Mouse (Mus musculus) E14TG2a.4 (cell line): ENCODE measurements around the gene Fosl1.

Experiments
- H3K27me3 ChIP-seq: 2 replicates; pipeline ENCODE4 v1.6.1; 2014; ENCODE audit warnings: low read length, control low read depth; ENCODE audit not compliant: insufficient read depth
- H3K36me3 ChIP-seq: 2 replicates; pipeline ENCODE4 v1.6.1; 2014; ENCODE audit warnings: low read length, control low read depth; ENCODE audit not compliant: insufficient read depth
- H3K4me1 ChIP-seq: replicated peaks from 2 replicates; pipeline ENCODE4 v1.6.1; 2014; ENCODE audit warnings: low read depth, low read length, control low read depth
- H3K4me3 ChIP-seq: replicated peaks from 2 replicates; pipeline ENCODE4 v1.5.1; 2014; ENCODE audit warnings: mild to moderate bottlenecking, low read length
- H3K9me3 ChIP-seq: 2 replicates; pipeline ENCODE4 v1.6.1; 2014; ENCODE audit warnings: low read length, control low read depth
- CTCF ChIP-seq: conservative IDR thresholded peaks from 2 replicates; pipeline ENCODE4 v1.5.1; 2014; ENCODE audit warnings: low read length
- NANOG ChIP-seq: IDR thresholded peaks from 2 replicates; pipeline ENCODE4 v1.6.1; 2014; ENCODE audit warnings: borderline replicate concordance, low read length, mixed read lengths
- POU5F1 ChIP-seq: IDR thresholded peaks from 2 replicates; pipeline ENCODE4 v1.6.1; 2014; ENCODE audit warnings: low read length, borderline replicate concordance

The Fosl1 gene

DNA sequence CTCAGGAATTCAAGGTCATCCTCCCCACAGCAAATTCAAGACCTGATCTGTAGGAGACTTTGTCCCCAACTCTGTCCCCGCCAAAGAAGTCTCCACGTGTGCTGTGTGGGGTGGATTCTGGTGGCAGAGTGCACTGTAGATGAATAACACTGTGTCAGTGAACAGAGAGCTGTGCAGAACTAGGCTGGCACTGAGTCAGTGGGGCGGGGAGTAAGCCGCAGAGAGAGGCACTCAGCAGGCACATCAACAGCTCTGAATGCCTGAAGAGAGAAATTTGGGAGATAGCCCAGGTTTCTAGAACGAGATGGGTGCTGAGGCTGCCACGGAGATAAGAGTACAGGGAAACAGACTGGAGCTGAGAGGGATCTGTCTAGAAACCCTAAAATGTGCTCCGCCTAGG is 11.7 kb downstream of the Fosl1 start:
- H3K4me3 ChIP-seq, result no peak overlapping the region
- peaks cover 69% of the 10 kb centered on the region for H3K4me1 ChIP-seq
- H3K27me3 ChIP-seq, result peaks cover 15% of the 10 kb centered on the region
- no peak for TF ChIP-seq POU5F1
- no peak for TF ChIP-seq CTCF
- no peaks in the 10 kb centered on the region for H3K9me3 ChIP-seq
- H3K36me3 ChIP-seq, result peaks cover 44% of the 10 kb centered on the region

DNA sequence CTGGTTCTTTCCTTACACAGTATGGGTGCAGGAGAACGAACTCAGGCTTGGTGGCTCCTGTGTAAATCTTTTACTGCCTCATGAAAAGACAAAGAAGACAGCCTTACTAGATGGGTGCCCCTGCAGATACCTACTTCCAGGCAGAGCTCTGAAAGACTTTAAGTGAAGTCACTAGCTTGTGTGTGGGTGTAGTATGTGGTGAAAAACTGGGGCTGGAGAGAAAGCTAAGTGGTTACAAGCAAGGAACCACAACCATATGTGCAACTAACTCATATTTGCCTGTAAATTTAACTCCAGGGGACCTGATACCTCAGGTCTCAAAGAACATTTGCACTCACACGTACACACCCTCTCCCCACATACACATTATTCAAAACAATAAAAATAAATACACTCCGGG is 12.5 kb downstream of the Fosl1 start:
- H3K27me3 ChIP-seq, result peaks cover 10% of the 10 kb centered on the region
- TF ChIP-seq CTCF (no peak), NANOG (no peak), POU5F1 (no peak)
- H3K9me3 ChIP-seq, result no peaks in the 10 kb centered on the region
- H3K36me3 ChIP-seq, result peaks cover 44% of the 10 kb centered on the region
- H3K4me1 ChIP-seq, result peaks cover 69% of the 10 kb centered on the region
- H3K4me3 ChIP-seq, result peak overlapping the region; percentile 95

DNA sequence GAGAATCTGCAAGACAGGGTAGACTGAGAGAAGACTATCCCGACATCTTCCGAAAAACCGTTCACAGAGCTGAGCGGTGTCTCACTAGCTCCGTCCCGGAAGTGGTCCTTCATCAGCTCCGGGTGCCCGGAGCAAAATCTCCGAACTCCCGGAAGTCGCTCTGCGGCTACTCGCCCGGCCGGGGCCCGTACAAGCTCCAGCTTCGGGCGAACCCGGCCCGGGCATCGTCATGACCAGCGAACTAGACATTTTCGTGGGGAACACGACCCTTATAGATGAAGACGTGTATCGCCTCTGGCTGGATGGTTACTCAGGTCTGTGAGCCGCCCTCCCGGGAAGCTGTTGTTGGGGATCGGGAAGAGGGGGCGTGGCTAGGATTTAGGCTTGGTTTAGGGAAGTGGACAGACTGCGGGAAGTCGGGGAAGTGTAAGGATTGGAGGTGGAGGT is 13.1 kb downstream of the Fosl1 start, which contains the start of gene Fibp:
Fibp (plus strand) TSS at position 151 of the 447 bp plus-strand sequence.
- Histone ChIP-seq H3K27me3 (peaks cover 7% of the 10 kb centered on the region; the same call in 1 of the 2 replicates), H3K36me3 (peaks cover 44% of the 10 kb centered on the region), H3K9me3 (no peaks in the 10 kb centered on the region), H3K4me1 (peaks cover 67% of the 10 kb centered on the region), H3K4me3 (peak within 1 kb of the TSS; percentile 95)
- no peak for TF ChIP-seq POU5F1
- no peak for TF ChIP-seq CTCF
- TF ChIP-seq NANOG, result no peak

DNA sequence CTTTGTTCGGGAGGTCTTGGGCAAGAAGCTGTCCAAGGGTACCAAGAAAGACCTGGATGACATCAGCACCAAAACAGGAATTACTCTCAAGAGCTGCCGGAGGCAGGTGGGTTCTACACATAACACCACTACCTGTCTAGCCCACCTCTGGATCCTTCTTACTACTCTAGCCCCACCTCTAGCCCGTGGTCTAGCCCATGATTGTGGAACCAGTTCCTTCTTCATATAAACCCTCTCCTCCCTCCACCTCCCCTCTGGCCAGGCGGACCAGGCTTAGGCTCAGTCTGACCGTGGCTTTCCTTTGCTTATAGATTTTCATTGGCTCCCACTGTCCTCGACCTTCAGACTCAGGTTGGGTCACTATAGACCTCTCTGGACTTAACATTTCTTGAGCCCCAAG is 14.1 kb downstream of the Fosl1 start:
- no peak for TF ChIP-seq NANOG
- TF ChIP-seq POU5F1, result no peak
- no peak for TF ChIP-seq CTCF
- Histone ChIP-seq H3K36me3 (peaks cover 49% of the 10 kb centered on the region), H3K4me3 (peak overlapping the region; percentile 95), H3K9me3 (no peaks in the 10 kb centered on the region), H3K27me3 (peaks cover 7% of the 10 kb centered on the region; the same call in 1 of the 2 replicates), H3K4me1 (peaks cover 58% of the 10 kb centered on the region)

DNA sequence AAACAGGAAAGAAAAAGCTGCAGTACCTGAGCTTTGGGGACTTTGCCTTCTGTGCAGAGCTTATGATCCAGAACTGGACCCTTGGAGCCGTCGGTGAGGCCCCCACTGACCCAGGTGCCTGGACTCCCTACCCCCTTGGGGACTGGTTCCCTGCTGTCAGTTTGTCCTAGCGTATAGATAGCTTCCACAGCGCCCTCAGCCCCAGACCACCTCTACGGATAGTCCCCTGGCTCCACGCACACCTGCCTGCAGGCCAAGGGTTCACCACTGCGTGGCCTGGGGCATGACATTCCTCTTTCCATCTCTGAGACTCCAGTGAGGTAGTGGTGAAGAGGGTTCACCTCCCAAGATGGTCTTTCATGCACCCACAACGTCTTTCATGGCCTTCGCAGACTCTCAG is 15.9 kb downstream of the Fosl1 start:
- Histone ChIP-seq H3K9me3 (no peaks in the 10 kb centered on the region), H3K36me3 (peaks cover 65% of the 10 kb centered on the region), H3K27me3 (peaks cover 7% of the 10 kb centered on the region; the same call in 1 of the 2 replicates), H3K4me3 (no peak overlapping the region), H3K4me1 (peaks cover 63% of the 10 kb centered on the region)
- TF ChIP-seq POU5F1 (no peak), CTCF (no peak), NANOG (no peak)

DNA sequence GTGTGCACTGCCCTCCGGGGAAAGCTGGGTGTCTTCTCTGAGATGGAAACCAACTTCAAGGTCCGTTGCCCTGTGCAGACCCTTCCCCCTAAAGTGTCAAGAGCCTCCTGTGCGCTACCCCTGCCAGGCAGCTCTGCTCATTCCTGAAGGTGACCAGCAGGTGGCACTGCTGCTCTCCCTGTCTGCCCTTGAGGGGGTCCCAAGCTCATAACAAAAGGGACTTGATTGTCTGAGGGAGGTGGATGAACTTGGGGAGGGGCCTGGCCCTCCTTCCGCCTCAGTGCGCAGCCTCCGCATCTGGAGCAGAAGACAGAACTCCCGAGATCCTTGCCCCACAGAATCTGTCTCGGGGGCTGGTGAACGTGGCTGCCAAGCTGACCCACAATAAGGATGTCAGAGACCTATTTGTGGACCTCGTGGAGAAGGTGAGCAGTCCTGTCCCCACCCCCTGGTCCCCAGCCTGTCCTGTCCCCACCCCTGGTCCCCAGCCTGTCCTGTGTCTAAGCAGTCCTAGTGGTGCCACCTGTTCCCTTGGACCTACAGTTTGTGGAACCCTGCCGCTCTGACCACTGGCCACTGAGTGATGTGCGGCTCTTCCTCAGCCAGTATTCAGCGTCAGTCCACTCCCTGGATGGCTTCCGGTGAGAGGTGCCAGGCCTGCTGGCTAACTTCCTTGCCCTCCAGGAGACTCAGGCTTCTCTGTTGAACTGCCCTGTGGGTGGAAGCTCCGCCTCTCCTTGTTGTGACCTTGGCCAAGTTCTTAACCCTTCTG is 16.6 kb downstream of the Fosl1 start:
- Histone ChIP-seq H3K4me1 (peaks cover 68% of the 10 kb centered on the region), H3K4me3 (peak overlapping the region; percentile 71), H3K9me3 (no peaks in the 10 kb centered on the region), H3K27me3 (peaks cover 4% of the 10 kb centered on the region; the same call in 1 of the 2 replicates), H3K36me3 (peaks cover 65% of the 10 kb centered on the region)
- TF ChIP-seq POU5F1, result no peak
- peak; percentile 90 for TF ChIP-seq CTCF

DNA sequence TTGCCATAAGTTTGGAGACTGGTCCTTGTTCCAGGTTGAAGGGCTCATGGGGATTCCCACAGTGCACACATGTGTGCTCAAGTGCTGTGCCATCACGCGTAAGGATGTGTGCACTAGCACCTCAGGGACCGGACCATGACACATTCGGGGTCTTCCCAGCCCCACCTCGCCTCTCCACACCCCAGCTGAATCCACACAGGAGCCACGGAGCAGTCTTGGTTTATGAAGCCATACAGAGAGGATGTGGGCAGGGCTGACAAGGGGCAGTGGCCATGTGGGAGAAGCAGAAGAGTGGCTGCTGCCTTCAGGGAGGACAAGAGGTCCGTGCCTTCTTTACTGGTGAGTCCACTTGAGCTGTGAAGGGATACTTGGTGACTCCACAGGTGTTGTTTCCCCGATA is 17.7 kb downstream of the Fosl1 start:
- Histone ChIP-seq H3K36me3 (peaks cover 65% of the 10 kb centered on the region), H3K4me3 (peak overlapping the region; percentile 71), H3K9me3 (no peaks in the 10 kb centered on the region), H3K4me1 (peaks cover 65% of the 10 kb centered on the region), H3K27me3 (peaks cover 4% of the 10 kb centered on the region)
- TF ChIP-seq NANOG (no peak), CTCF (no peak), POU5F1 (no peak)

DNA sequence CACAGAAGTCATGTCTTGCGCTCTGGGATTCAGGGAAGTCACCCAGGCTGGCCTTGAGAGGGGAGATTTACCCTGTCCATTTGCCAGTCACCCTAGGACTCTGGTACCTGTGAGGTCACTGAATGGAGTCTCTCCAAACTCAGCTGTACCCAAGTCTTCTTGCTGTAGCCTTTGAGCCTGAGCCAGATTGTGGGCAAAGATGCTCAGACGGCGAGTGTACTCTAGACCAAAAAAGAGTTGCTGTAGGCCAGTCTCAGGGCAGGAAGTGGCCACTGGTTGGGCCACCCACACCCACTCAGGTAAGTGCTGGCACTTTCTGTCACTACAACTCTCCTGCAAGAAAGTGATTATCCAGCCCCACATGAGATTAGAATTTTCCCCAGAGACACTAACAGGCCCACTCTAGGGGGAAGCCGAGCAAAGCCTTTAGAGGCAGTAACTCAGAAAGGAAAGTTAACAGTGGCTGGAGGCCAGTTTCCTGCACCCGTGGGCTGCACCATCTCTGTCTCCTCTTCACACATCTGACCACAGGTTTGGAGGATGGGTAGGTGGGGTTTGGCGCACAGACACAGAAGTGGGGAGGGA is 19.7 kb downstream of the Fosl1 start:
- no peak for TF ChIP-seq POU5F1
- no peak for TF ChIP-seq NANOG
- no peak for TF ChIP-seq CTCF
- peaks cover 57% of the 10 kb centered on the region for H3K36me3 ChIP-seq
- H3K4me3 ChIP-seq, result no peak overlapping the region
- H3K4me1 ChIP-seq, result peaks cover 55% of the 10 kb centered on the region
- no peaks in the 10 kb centered on the region for H3K9me3 ChIP-seq
- peaks cover 8% of the 10 kb centered on the region for H3K27me3 ChIP-seq

DNA sequence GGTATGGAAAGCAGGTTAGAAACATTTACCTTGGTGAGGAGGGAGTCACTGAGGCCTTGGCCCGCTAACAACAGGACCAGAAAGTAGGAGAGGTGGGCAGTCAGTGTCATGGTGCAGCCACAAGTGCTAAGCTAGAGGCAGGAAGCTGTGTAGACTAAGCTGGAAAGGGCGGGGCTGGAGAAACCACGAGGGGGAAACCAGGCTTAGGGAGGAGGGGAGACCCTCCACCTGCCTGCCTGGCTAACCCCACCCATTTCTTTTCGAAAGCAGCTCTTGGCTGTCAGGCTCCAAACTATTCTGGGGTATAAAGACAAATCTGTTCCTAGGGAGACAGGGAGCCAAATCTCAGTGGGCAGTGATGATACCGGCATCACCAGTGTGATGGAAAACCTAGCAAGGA is 21.0 kb downstream of the Fosl1 start, which contains the start of gene Ctsw:
Ctsw (minus strand) TSS at position 134 of the 400 bp plus-strand sequence.
- TF ChIP-seq POU5F1 (no peak), NANOG (no peak), CTCF (no peak)
- Histone ChIP-seq H3K27me3 (peaks cover 11% of the 10 kb centered on the region), H3K4me1 (peaks cover 55% of the 10 kb centered on the region), H3K4me3 (peak within 1 kb of the TSS; percentile 50), H3K36me3 (peaks cover 44% of the 10 kb centered on the region), H3K9me3 (no peaks in the 10 kb centered on the region)
